Comparison of ENCODE assay signal across 19 mouse cellular contexts in the genomic region with DNA sequence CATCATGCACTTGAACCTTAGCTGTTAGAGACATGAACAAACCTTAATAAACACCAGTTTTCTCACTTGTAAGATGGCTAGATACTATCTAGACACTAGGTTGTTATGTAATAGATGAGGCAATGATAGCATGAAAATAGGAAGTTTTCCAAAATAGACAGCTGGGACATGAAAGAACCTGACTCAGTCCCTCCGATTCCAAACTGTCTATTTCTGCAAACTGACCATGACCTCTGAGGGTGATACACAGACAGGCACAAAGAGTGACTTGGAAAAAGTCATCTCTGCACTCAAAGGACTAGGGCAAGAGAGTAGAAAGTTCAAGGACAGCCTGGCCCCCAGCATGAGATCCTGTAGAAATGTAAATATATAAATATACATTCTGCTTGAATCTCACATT.
DNase-seq lines count a peak whose midpoint lies in the region; ATAC-seq lines count a peak whose summit lies in the region.
"Had no signal": no experiment of that assay in that cellular context is flagged by ENCODE, and none has a peak within 500 bp of the region (broad histone marks: within the 10 kb centered on the region; RNA-seq: fewer than 3 reads in every experiment).

No protein-coding gene starts in this region.

- ATAC-seq in granulocyte monocyte progenitor cell, adult 5-6 weeks (replicated peaks; ENCODE audit: poor library complexity, severe bottlenecking), result peak; percentile 96
- ATAC-seq: forebrain, postnatal 0 days; midbrain, embryonic 16.5 days; Patski had no signal

- DNase-seq in adrenal gland, postnatal 36 days, result peak; percentile 14 to 24
- DNase-seq in adrenal gland, postnatal 14 days, result no peak
- peak; percentile 65 for DNase-seq in layer of hippocampus, adult 9-11 months
- DNase-seq in layer of hippocampus, postnatal 36 days, result no peak
- DNase-seq in 416B (ENCODE audit: low read depth), result peak; percentile 50
- DNase-seq in frontal cortex, adult 2 months (ENCODE audit: extremely low spot score in 1 of 2, low spot score in 1 of 2), result no peak
- no peak for DNase-seq in natural killer cell, adult 2 months (ENCODE audit: low spot score in 2 of 2)
- DNase-seq: B cell, adult 2 months; cerebellum, adult 8-10 months; forebrain, postnatal 0 days; gastrocnemius, adult 2 months; kidney, adult 11 months; kidney, postnatal 36 days; liver, embryonic 13.5 days; thymus, adult 18-20 months; thymus, postnatal 4 days had no signal

Comparison
In these comparisons a context has a peak if more than half of its experiments do, and no peak if none do; other contexts are left out.
1. DNase-seq: peak in adrenal gland, postnatal 36 days (2 of 2), layer of hippocampus, adult 9-11 months (single experiment) and 416B (single experiment); none in adrenal gland, postnatal 14 days (single experiment), layer of hippocampus, postnatal 36 days (0 of 2), frontal cortex, adult 2 months (0 of 2) and natural killer cell, adult 2 months (0 of 2).